Mouse (Mus musculus) intestine, embryonic 14.5 days (tissue): ENCODE results near the gene Dennd6a. TPM values are rescaled to one million over a fixed set of nuclear protein-coding genes. Genes with fewer than 3 reads are reported as not detected.

ENCODE experiments used
- ATAC-seq: fragments of 200-750 bp; cut with Nextera tagmentation; replicated peaks from 2 replicates; pipeline ENCODE4 v1.8.0; 2017; ENCODE audit warnings: low read depth, moderate number of reproducible peaks, moderate TSS enrichment, moderate library complexity; ENCODE audit not compliant: low FRiP score, low TSS enrichment
- DNase-seq: peaks from one replicate; pipeline ENCODE4 v3.0.0-alpha.2; 2018; ENCODE audit warnings: low spot score
- H3K27ac ChIP-seq: fragments of 300-500 bp; sonication (generic); 2 replicates; pipeline ENCODE4 v1.5.1; 2014; ENCODE audit warnings: low read depth, mild to moderate bottlenecking, control low read depth
- H3K27me3 ChIP-seq: fragments of 300-500 bp; sonication (generic); replicated peaks from 2 replicates; pipeline ENCODE4 v1.6.1; 2014; ENCODE audit warnings: low read length, control low read depth; ENCODE audit not compliant: control insufficient read depth, insufficient read depth
- H3K36me3 ChIP-seq: fragments of 300-500 bp; sonication (generic); 2 replicates; pipeline ENCODE4 v1.6.1; 2014; ENCODE audit warnings: low read length, control low read depth; ENCODE audit not compliant: control insufficient read depth, insufficient read depth
- H3K4me1 ChIP-seq: fragments of 300-500 bp; sonication (generic); replicated peaks from 2 replicates; pipeline ENCODE4 v1.6.1; 2014; ENCODE audit warnings: low read length, control low read depth, mixed read lengths; ENCODE audit not compliant: control insufficient read depth, insufficient read depth
- H3K4me2 ChIP-seq: fragments of 300-500 bp; sonication (generic); 2 replicates; pipeline ENCODE4 v1.6.1; 2014; ENCODE audit warnings: low read length
- H3K4me3 ChIP-seq: fragments of 300-500 bp; sonication (generic); 2 replicates; pipeline ENCODE4 v1.5.1; 2014; ENCODE audit warnings: low read depth, low read length, control low read depth, mixed read lengths
- H3K9ac ChIP-seq: fragments of 300-500 bp; sonication (generic); 2 replicates; pipeline ENCODE4 v1.6.1; 2014; ENCODE audit warnings: mild to moderate bottlenecking, low read length
- H3K9me3 ChIP-seq: fragments of 300-500 bp; sonication (generic); 2 replicates; pipeline ENCODE4 v1.6.1; 2016; ENCODE audit warnings: low read length, control low read depth; ENCODE audit not compliant: control insufficient read depth
- WGBS: fragments of 180-500 bp; shearing (Covaris S2); extraction: QIAGEN DNeasy Blood & Tissue Kit; methylation state at CpG from one replicate; pipeline ENCODE4 v1.1.7; 2014; 5-methylcytosine and 5-hydroxymethylcytosine counted together
- polyA plus RNA-seq: library from polyadenylated mRNA; unstranded; fragments of >200 nt; fragmentation: Nextera tagmentation; extraction: Ambion mirVana; gene quantifications from 2 replicates; pipeline ENCODE4 v1.2.1, GENCODE M21; 2014

Dennd6a gene
- polyA plus RNA-seq, 1 experiment from 2014 or later = 35.3 TPM

DNA sequence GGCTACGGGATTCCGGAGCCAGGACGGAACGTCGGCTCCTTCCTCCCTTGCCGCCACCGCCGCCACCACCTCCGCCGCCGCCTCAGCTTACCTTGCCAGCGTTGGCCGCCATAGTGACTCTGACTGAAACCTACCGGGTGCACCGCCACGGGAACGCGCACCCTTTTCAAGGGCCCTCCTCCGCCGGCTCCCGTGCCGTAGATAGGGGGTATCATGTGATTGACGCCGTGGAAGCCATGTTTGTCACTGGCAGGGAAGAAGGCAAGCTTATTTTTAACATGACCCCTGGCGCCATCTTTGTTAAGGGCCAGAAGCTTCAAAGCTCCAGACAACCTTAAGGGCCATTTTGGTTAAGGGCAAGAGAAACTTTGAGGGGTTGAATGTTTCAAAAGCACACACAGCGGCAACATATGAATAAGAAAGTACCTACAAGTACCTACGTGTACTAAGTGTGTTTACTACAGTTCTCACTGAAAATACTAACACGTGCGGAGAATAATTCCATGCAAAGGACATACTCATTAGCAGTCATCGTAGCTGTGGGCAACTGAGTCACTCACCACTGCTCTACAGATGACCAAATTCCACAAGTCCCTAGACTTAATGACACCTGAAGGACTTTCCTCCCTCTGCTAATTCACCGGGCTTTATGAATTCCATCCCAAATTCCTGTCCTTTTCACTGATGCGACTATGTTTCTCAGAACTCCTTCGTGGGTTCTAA lies 38.7 kb upstream of the Dennd6a start, which contains the start of gene Slmap:
Gene Slmap, minus strand, starts transcription at position 175 of the 723 bp plus-strand sequence.
- Histone ChIP-seq H3K4me3 (peak within 1 kb of the TSS; percentile 95), H3K36me3 (no peaks in the 10 kb centered on the region), H3K27me3 (no peaks in the 10 kb centered on the region), H3K9ac (peak within 1 kb of the TSS; percentile 85), H3K4me2 (peak within 1 kb of the TSS; percentile 62), H3K9me3 (no peaks in the 10 kb centered on the region), H3K27ac (peak within 1 kb of the TSS; percentile 65; the same call in 1 of the 2 replicates), H3K4me1 (peaks cover 26% of the 10 kb centered on the region)
- 12% methylated on average over 31 of the region's 33 CpGs for WGBS
- DNase-seq (peak; percentile 99), ATAC-seq (peak; percentile 89)

DNA sequence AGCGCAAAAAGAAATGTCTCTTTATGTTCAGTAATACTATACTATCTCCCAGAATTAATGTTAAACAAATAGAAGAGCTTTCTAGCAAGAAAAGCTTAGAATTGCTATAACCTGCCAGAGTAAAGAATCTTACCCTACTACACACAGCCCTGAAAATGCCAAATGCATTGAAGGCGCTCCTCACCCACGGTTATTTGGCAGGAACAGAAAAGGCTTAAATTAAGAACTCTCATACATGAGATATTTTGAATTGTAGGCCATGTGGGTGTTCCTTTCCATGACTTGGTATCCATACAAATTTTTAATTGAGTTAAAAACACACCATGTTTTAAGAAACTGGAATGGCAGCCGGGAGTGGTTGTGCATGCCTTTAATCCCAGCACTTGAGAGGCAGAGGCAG lies 34.4 kb upstream of the Dennd6a start:
- DNase-seq = no peak
- 52% methylated on average over 4 of the region's 4 CpGs for WGBS
- H3K27ac ChIP-seq = no peak overlapping the region
- no peak for ATAC-seq
- 0 out of 2 replicates have a peak, but pooled peaks cover 3% of the 10 kb centered on the region for H3K4me1 ChIP-seq
- H3K36me3 ChIP-seq = no peaks in the 10 kb centered on the region
- H3K4me3 ChIP-seq = no peak overlapping the region
- no peaks in the 10 kb centered on the region for H3K9me3 ChIP-seq
- no peak overlapping the region for H3K4me2 ChIP-seq
- no peaks in the 10 kb centered on the region for H3K27me3 ChIP-seq
- no peak overlapping the region for H3K9ac ChIP-seq

DNA sequence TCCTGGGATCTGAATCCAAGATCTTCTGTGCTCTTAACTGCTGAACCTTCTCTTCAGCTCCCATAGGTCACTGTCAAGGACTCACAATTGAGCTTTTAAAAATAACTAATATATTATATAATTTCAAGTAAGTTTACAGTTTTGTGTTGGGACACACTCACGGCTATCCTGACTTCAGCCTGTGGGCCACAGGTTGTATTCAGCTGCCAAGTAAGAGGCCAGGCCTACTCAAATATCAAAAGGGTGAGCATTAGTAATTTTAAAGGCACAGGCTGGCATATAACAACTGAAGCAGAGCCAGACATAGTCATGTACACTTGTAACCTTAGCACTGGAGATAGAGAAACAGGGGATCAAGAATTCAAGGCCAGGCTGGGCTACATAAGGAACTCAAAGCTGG lies 33.1 kb upstream of the Dennd6a start:
- Histone ChIP-seq H3K4me1 (no peaks in the 10 kb centered on the region), H3K4me2 (no peak overlapping the region), H3K27ac (no peak overlapping the region), H3K9ac (no peak overlapping the region), H3K27me3 (no peaks in the 10 kb centered on the region), H3K9me3 (no peaks in the 10 kb centered on the region), H3K36me3 (no peaks in the 10 kb centered on the region), H3K4me3 (no peak overlapping the region)
- WGBS = 66% methylated on average over 1 of the region's 1 CpGs
- DNase-seq = no peak
- no peak for ATAC-seq

DNA sequence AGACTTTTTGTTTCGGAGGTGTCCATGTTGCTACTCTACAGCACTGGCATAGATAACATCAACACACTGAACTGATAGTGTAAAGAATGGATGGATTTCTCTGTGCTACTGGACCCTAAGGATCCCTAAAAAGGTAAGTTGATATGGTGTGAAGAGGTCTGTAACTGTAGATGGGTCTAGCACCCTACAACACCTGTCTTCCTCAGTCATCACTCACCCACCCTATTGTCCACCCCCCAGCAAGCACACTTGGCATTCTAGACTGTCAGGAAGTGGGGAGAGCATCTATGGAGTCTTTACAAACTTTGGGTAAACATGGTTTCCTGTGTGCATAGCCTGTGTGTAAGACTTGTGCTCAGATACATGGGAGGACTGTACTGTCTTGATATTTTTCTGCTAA lies 31.5 kb upstream of the Dennd6a start:
- no peaks in the 10 kb centered on the region for H3K27me3 ChIP-seq
- H3K9ac ChIP-seq = no peak overlapping the region
- no peak overlapping the region for H3K4me2 ChIP-seq
- H3K4me3 ChIP-seq = no peak overlapping the region
- H3K4me1 ChIP-seq = no peaks in the 10 kb centered on the region
- H3K27ac ChIP-seq = no peak overlapping the region
- WGBS = 100% methylated on average over 1 of the region's 1 CpGs
- DNase-seq (no peak), ATAC-seq (no peak)
- no peaks in the 10 kb centered on the region for H3K9me3 ChIP-seq
- H3K36me3 ChIP-seq = no peaks in the 10 kb centered on the region

DNA sequence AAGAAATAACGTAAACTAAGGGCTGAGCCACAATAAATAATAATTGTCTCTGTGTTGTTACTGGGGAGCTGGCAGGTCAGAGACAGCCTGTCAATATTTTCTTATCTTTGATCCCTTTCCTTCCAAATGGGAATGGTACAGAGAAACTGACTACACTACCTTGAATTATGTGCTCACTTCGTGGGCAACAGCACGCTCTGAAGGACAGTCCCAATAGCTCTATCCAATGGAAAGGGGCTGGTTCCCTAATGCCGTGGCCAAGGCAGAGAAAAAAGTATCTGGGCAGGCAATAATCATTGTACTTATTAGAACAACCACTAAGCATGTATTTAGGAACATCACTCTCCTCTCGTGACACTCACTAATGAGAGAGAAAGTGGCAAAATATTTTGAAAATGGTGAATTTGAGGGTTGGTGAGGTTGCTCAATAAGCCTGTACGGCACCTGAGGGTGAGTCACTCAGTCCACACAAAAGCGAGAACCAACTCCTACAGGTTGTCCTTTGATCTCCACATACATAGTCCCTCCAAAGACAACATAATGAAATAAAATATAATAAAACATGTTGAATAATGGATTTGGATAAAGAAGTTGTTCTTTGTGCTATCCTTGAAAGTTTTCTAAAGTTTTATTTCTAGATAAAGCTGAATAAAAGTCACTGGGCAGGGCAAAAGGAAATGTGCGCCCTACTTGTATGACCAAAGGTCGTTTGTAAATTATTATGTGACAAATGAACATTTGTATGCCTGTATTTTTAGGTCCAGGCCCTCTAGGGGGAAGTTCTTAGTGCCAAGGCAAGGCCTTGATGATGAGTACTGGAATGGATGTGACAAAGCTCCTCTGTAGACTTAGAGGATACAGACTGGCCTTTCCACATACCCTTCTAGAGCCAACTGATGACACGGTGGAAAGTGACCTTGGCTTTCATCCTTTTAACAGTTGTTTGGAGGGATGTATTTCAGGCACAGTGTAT lies 25.9 kb upstream of the Dennd6a start:
- no peak overlapping the region for H3K4me2 ChIP-seq
- H3K9me3 ChIP-seq = no peaks in the 10 kb centered on the region
- no peaks in the 10 kb centered on the region for H3K27me3 ChIP-seq
- no peak overlapping the region for H3K27ac ChIP-seq
- DNase-seq (no peak), ATAC-seq (no peak)
- H3K4me3 ChIP-seq = no peak overlapping the region
- H3K4me1 ChIP-seq = no peaks in the 10 kb centered on the region
- 73% methylated on average over 10 of the region's 10 CpGs for WGBS
- no peak overlapping the region for H3K9ac ChIP-seq
- H3K36me3 ChIP-seq = no peaks in the 10 kb centered on the region

DNA sequence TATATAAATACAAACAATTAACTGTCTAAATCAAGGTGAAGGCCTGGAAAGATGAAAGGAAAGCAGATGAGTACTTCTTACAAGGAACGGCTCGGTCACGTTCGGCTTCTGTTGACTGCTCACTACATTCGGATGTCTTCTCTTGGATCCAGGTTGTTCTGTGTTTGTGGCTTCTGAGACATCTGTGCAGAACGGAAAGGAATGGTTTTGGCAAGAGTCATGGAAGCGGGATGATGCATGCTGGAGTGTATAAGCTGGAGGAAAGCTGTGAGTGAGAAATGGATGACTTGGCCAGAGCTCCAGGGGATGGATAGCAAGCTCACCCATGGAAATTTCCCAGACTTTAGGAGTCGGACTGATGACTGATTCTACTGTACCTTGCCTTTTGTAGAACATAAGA lies 22.9 kb upstream of the Dennd6a start:
- Histone ChIP-seq H3K9me3 (no peaks in the 10 kb centered on the region), H3K4me1 (no peaks in the 10 kb centered on the region), H3K4me2 (no peak overlapping the region), H3K36me3 (no peaks in the 10 kb centered on the region), H3K4me3 (no peak overlapping the region), H3K27ac (no peak overlapping the region), H3K27me3 (no peaks in the 10 kb centered on the region), H3K9ac (no peak overlapping the region)
- ATAC-seq = no peak
- no peak for DNase-seq
- 95% methylated on average over 8 of the region's 8 CpGs for WGBS

DNA sequence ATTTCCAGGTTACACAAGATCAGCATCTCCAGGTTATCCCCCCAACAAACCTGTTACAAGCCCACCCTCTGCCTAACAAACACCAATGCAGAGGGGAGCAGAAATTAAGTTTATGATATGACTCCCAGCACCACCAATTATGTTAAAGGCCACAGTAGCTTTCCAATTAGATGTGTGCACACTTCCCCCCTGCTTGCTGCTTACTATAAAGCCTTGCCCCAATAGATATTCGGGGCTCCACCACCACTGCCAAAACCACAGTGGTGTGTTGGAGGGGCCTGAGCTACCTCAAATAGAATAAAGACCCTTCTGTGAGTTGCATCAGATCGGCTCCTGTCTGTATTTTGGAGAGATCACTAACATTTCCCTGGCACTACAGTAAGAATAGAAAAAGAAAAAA lies 21.2 kb upstream of the Dennd6a start:
- DNase-seq (no peak), ATAC-seq (no peak)
- H3K27ac ChIP-seq = no peak overlapping the region
- 80% methylated on average over 2 of the region's 2 CpGs for WGBS
- no peaks in the 10 kb centered on the region for H3K36me3 ChIP-seq
- H3K9me3 ChIP-seq = no peaks in the 10 kb centered on the region
- no peak overlapping the region for H3K4me2 ChIP-seq
- H3K27me3 ChIP-seq = no peaks in the 10 kb centered on the region
- no peak overlapping the region for H3K9ac ChIP-seq
- H3K4me1 ChIP-seq = no peaks in the 10 kb centered on the region; the same call in 1 of the 2 replicates
- H3K4me3 ChIP-seq = no peak overlapping the region

DNA sequence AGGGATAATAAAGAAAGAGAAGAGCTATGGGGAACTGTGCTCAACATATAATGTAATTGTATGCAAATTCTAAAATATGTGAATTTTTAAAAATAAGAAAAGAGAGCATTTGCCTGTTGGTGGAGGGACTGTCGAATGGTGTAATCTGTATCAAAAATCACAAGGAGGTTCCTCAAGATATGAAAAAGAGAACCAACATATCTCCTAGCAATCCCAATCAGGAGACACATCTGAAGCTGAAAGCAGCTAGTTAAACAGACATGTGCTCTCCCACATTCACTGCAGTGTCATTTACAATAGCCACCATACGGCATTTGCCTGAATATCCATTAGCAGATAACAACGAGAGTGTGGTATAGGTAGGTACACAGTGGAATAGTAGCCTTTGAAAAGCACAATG lies 20.8 kb upstream of the Dennd6a start:
- 73% methylated on average over 3 of the region's 3 CpGs for WGBS
- Histone ChIP-seq H3K4me3 (no peak overlapping the region), H3K9me3 (no peaks in the 10 kb centered on the region), H3K36me3 (no peaks in the 10 kb centered on the region), H3K4me2 (no peak overlapping the region), H3K9ac (no peak overlapping the region), H3K4me1 (no peaks in the 10 kb centered on the region; the same call in 1 of the 2 replicates), H3K27ac (no peak overlapping the region), H3K27me3 (no peaks in the 10 kb centered on the region)
- DNase-seq (no peak), ATAC-seq (no peak)
